7 mouse cellular contexts compared by ENCODE assay signal in the genomic region with DNA sequence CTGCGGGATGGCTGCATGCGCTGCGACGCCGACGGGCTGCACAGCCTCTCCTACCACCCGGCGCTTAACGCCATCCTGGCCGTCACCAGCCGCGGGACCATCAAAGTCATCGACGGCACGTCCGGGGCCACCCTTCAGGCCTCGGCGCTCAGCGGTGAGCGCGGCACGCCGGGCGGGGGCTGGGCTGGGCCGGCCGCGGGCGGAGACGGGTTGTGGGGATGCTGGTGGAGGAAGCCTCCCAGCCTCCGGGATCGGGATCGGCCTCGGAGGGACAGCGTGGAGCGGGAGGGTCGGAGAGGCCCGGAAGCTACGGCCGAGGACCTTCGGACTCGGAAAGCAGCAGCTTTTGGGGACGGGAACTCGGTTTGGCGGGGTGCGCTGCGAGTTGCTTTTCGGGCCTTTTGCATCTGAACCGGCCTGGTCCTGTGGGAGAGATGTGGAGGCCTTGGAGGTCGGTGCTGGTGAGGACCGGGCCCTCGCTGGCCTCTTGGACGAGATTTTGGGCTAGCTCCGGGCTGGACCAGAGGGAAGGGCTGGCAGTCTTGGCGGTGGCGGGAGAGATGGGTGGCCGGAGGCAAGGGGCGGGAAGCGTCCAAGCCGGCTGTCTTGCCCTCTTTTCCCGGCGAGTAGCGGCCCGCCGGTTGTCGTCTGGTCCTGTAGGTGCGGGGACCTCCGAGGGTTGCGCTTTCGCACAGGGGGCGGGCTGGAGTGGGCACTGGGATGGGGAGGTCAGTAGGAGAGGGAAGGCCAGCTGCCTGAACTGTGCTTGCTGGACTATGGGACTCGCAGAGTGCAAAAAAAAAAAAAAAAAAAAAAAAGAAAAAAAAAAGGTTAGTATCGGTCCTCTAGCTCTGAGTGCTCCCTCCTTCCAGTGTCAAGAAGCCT. TPM values are rescaled to one million over a fixed set of nuclear protein-coding genes. Genes with fewer than 3 reads are reported as not detected.
A peak's percentile ranks its signal among the peaks of the same experiment; 100 is the strongest.
DNase-seq lines count a peak whose midpoint lies in the region; ATAC-seq and TF ChIP-seq lines count a peak whose summit lies in the region.

No protein-coding gene starts in this region.

- peak; percentile 12 for DNase-seq in ovary, adult 18-20 months (ENCODE audit: low spot score)
- no peak for DNase-seq in ovary, postnatal 10 days (ENCODE audit: low spot score)
- DNase-seq in brain, embryonic 18.5 days (ENCODE audit: low read depth, low spot score) = peak; percentile 8
- peak; percentile 40 for DNase-seq in lung, embryonic 14.5 days
- DNase-seq in skeletal muscle tissue, adult 2 months (ENCODE audit: low read depth, low spot score) = peak; percentile 15

- peak overlapping the region; percentile 93 for H3K9ac ChIP-seq in hindbrain, embryonic 12.5 days
- H3K9ac ChIP-seq in lung, embryonic 14.5 days = peak overlapping the region; percentile 96

- H3K27ac ChIP-seq in hindbrain, embryonic 12.5 days = peak overlapping the region; percentile 96
- peak overlapping the region; percentile 98 for H3K27ac ChIP-seq in lung, embryonic 14.5 days (ENCODE audit: low read depth)

- peak overlapping the region; percentile 73 for H3K4me2 ChIP-seq in hindbrain, embryonic 12.5 days (replicated peaks)
- H3K4me2 ChIP-seq in lung, embryonic 14.5 days = peak overlapping the region; percentile 90

- peak; percentile 55 for ATAC-seq in erythroid progenitor cell, adult 5-6 weeks (replicated peaks; ENCODE audit: low FRiP score, poor library complexity, severe bottlenecking)
- ATAC-seq in hindbrain, embryonic 12.5 days (ENCODE audit: low FRiP score) = peak; percentile 68
- ATAC-seq in lung, embryonic 14.5 days (ENCODE audit: insufficient read depth) = peak; percentile 53

- H3K36me3 ChIP-seq in hindbrain, embryonic 12.5 days = no peaks in the 10 kb centered on the region
- no peaks in the 10 kb centered on the region for H3K36me3 ChIP-seq in lung, embryonic 14.5 days (ENCODE audit: insufficient read depth)

- H3K27me3 ChIP-seq in hindbrain, embryonic 12.5 days = no peaks in the 10 kb centered on the region
- H3K27me3 ChIP-seq in lung, embryonic 14.5 days (ENCODE audit: insufficient read depth, low read length) = no peaks in the 10 kb centered on the region

- H3K4me3 ChIP-seq in hindbrain, embryonic 12.5 days = peak overlapping the region; percentile 75
- peak overlapping the region; percentile 96 for H3K4me3 ChIP-seq in lung, embryonic 14.5 days (ENCODE audit: low read depth, low read length)

- H3K9me3 ChIP-seq in hindbrain, embryonic 12.5 days (replicated peaks) = no peaks in the 10 kb centered on the region
- no peaks in the 10 kb centered on the region for H3K9me3 ChIP-seq in lung, embryonic 14.5 days (ENCODE audit: low read depth, low read length)

- WGBS in hindbrain, embryonic 12.5 days = under 1% methylated on average over 69 of the region's 72 CpGs
- WGBS in lung, embryonic 14.5 days = under 1% methylated on average over 70 of the region's 72 CpGs

- no peak for TF ChIP-seq CTCF in lung, embryonic 14.5 days (IDR thresholded peaks at IDR 0.05; ENCODE audit: low read depth)

- H3K4me1 ChIP-seq in hindbrain, embryonic 12.5 days = peaks cover 20% of the 10 kb centered on the region
- peaks cover 11% of the 10 kb centered on the region for H3K4me1 ChIP-seq in lung, embryonic 14.5 days (ENCODE audit: insufficient read depth)

RNA-seq across cellular contexts. Expression of a gene that starts 0.8 kb away (rescaled TPM):
- total RNA-seq in erythroid progenitor cell, adult 5-6 weeks (2015; ENCODE audit: low replicate concordance) = 135 and 175 TPM in 2 replicates
- total RNA-seq in erythroid progenitor cell, adult 5-6 weeks (2017; ENCODE audit: low replicate concordance) = 128 and 149 TPM in 2 replicates
- 102 and 107 TPM in 2 replicates for polyA plus RNA-seq in hindbrain, embryonic 12.5 days (2016; fragmentation: Nextera tagmentation; extraction: Ambion mirVana)
- 98.4 and 99.8 TPM in 2 replicates for polyA plus RNA-seq in lung, embryonic 14.5 days (2014; fragmentation: Nextera tagmentation; extraction: Ambion mirVana)

RNA-seq across cellular contexts. Expression of a gene that starts 39.6 kb away (rescaled TPM):
- total RNA-seq in erythroid progenitor cell, adult 5-6 weeks (2015; ENCODE audit: low replicate concordance) = 60.9 and 101 TPM in 2 replicates
- 80.6 and 109 TPM in 2 replicates for total RNA-seq in erythroid progenitor cell, adult 5-6 weeks (2017; ENCODE audit: low replicate concordance)
- polyA plus RNA-seq in hindbrain, embryonic 12.5 days (2016; fragmentation: Nextera tagmentation; extraction: Ambion mirVana) = 58.0 and 59.7 TPM in 2 replicates
- 61.3 and 65.0 TPM in 2 replicates for polyA plus RNA-seq in lung, embryonic 14.5 days (2014; fragmentation: Nextera tagmentation; extraction: Ambion mirVana)
